In genomic region chr15:98798903-98799302, GRCm38 (mm10) we compare ENCODE assay signal across 18 mouse cellular contexts. TPM values are rescaled to one million over a fixed set of nuclear protein-coding genes. Genes with fewer than 3 reads are reported as not detected.
DNase-seq lines count a peak whose midpoint lies in the region; ATAC-seq lines count a peak whose summit lies in the region.
"Had no signal": no experiment of that assay in that cellular context is flagged by ENCODE, and none has a peak within 500 bp of the region (broad histone marks: within the 10 kb centered on the region; RNA-seq: fewer than 3 reads in every experiment).

No protein-coding gene starts in this region.

- H3K4me2 ChIP-seq in hindbrain, embryonic 14.5 days (replicated peaks): no peak overlapping the region
- H3K4me2 ChIP-seq in midbrain, embryonic 11.5 days: no peak overlapping the region
- no peak overlapping the region for H3K4me2 ChIP-seq in midbrain, embryonic 15.5 days
- no peak overlapping the region for H3K4me2 ChIP-seq in neural tube, embryonic 13.5 days
- H3K4me2 ChIP-seq: embryonic facial prominence, embryonic 12.5 days; embryonic facial prominence, embryonic 15.5 days; forebrain, embryonic 15.5 days; heart, embryonic 13.5 days; hindbrain, embryonic 13.5 days had no signal

- H3K36me3 ChIP-seq in hindbrain, embryonic 10.5 days: no peaks in the 10 kb centered on the region
- no peaks in the 10 kb centered on the region for H3K36me3 ChIP-seq in hindbrain, embryonic 14.5 days (replicated peaks; ENCODE audit: control insufficient read depth, insufficient read depth)
- H3K36me3 ChIP-seq in midbrain, embryonic 11.5 days (ENCODE audit: control insufficient read depth, insufficient read depth, low read length): no peaks in the 10 kb centered on the region
- H3K36me3 ChIP-seq in midbrain, embryonic 15.5 days (replicated peaks): no peaks in the 10 kb centered on the region
- H3K36me3 ChIP-seq in neural tube, embryonic 13.5 days: no peaks in the 10 kb centered on the region
- H3K36me3 ChIP-seq: embryonic facial prominence, embryonic 12.5 days; embryonic facial prominence, embryonic 15.5 days; forebrain, embryonic 12.5 days; forebrain, embryonic 15.5 days; heart, embryonic 10.5 days; heart, embryonic 13.5 days; hindbrain, embryonic 13.5 days had no signal

- H3K4me3 ChIP-seq in hindbrain, embryonic 10.5 days: no peak overlapping the region
- no peak overlapping the region for H3K4me3 ChIP-seq in hindbrain, embryonic 14.5 days (replicated peaks; ENCODE audit: low read length)
- no peak overlapping the region for H3K4me3 ChIP-seq in midbrain, embryonic 11.5 days (ENCODE audit: low read depth, low read length)
- no peak overlapping the region for H3K4me3 ChIP-seq in midbrain, embryonic 15.5 days
- no peak overlapping the region for H3K4me3 ChIP-seq in neural tube, embryonic 13.5 days
- H3K4me3 ChIP-seq: embryonic facial prominence, embryonic 12.5 days; embryonic facial prominence, embryonic 15.5 days; forebrain, embryonic 12.5 days; forebrain, embryonic 15.5 days; heart, adult 2 months; heart, embryonic 10.5 days; heart, embryonic 13.5 days; hindbrain, embryonic 13.5 days had no signal

- H3K27me3 ChIP-seq in hindbrain, embryonic 10.5 days (ENCODE audit: insufficient read depth, poor library complexity, severe bottlenecking): peaks cover 100% of the 10 kb centered on the region
- H3K27me3 ChIP-seq in hindbrain, embryonic 14.5 days (ENCODE audit: control insufficient read depth, insufficient read depth, low read length): peaks cover 98% of the 10 kb centered on the region
- peaks cover 91% of the 10 kb centered on the region for H3K27me3 ChIP-seq in midbrain, embryonic 11.5 days (ENCODE audit: control insufficient read depth, insufficient read depth, low read length)
- H3K27me3 ChIP-seq in midbrain, embryonic 15.5 days (replicated peaks): peaks cover 93% of the 10 kb centered on the region
- H3K27me3 ChIP-seq in neural tube, embryonic 13.5 days: peaks cover 98% of the 10 kb centered on the region

- WGBS in hindbrain, embryonic 10.5 days: 40% methylated on average over 3 of the region's 3 CpGs
- 46% methylated on average over 3 of the region's 3 CpGs for WGBS in hindbrain, embryonic 14.5 days
- 45% methylated on average over 3 of the region's 3 CpGs for WGBS in midbrain, embryonic 11.5 days
- 40% methylated on average over 3 of the region's 3 CpGs for WGBS in midbrain, embryonic 15.5 days
- WGBS in neural tube, embryonic 13.5 days: 58% methylated on average over 3 of the region's 3 CpGs

- H3K9ac ChIP-seq in hindbrain, embryonic 14.5 days: no peak overlapping the region
- H3K9ac ChIP-seq in midbrain, embryonic 11.5 days (ENCODE audit: low read length): no peak overlapping the region
- no peak overlapping the region for H3K9ac ChIP-seq in midbrain, embryonic 15.5 days
- no peak overlapping the region for H3K9ac ChIP-seq in neural tube, embryonic 13.5 days
- H3K9ac ChIP-seq: embryonic facial prominence, embryonic 12.5 days; embryonic facial prominence, embryonic 15.5 days; forebrain, embryonic 12.5 days; forebrain, embryonic 15.5 days; heart, embryonic 13.5 days had no signal

- peak overlapping the region; percentile 68 for H3K27ac ChIP-seq in hindbrain, embryonic 10.5 days
- H3K27ac ChIP-seq in hindbrain, embryonic 14.5 days: no peak overlapping the region
- peak overlapping the region; percentile 40; the same call in 1 of the 2 replicates for H3K27ac ChIP-seq in midbrain, embryonic 11.5 days (ENCODE audit: low read depth, low read length)
- H3K27ac ChIP-seq in midbrain, embryonic 15.5 days: no peak overlapping the region
- H3K27ac ChIP-seq in neural tube, embryonic 13.5 days (replicated peaks): 0 out of 2 replicates have a peak overlapping the region, but pooled peaks have one; percentile 18
- H3K27ac ChIP-seq: embryonic facial prominence, embryonic 12.5 days; embryonic facial prominence, embryonic 15.5 days; forebrain, embryonic 15.5 days; heart, adult 2 months; heart, embryonic 10.5 days; heart, embryonic 13.5 days; hindbrain, embryonic 13.5 days had no signal

- H3K9me3 ChIP-seq in hindbrain, embryonic 10.5 days: no peaks in the 10 kb centered on the region
- H3K9me3 ChIP-seq in hindbrain, embryonic 14.5 days (ENCODE audit: control insufficient read depth, low read length): no peaks in the 10 kb centered on the region
- H3K9me3 ChIP-seq in midbrain, embryonic 11.5 days (ENCODE audit: control insufficient read depth, low read length): no peaks in the 10 kb centered on the region
- no peaks in the 10 kb centered on the region for H3K9me3 ChIP-seq in midbrain, embryonic 15.5 days
- H3K9me3 ChIP-seq in neural tube, embryonic 13.5 days: no peaks in the 10 kb centered on the region
- H3K9me3 ChIP-seq: embryonic facial prominence, embryonic 12.5 days; embryonic facial prominence, embryonic 15.5 days; forebrain, embryonic 12.5 days; forebrain, embryonic 15.5 days; heart, embryonic 10.5 days; heart, embryonic 13.5 days; hindbrain, embryonic 13.5 days had no signal

- DNase-seq in hindbrain, embryonic 10.5 days (ENCODE audit: low spot score): no peak
- DNase-seq in hindbrain, embryonic 14.5 days (ENCODE audit: low spot score): no peak
- DNase-seq in midbrain, embryonic 11.5 days (ENCODE audit: low spot score, missing footprints): peak; percentile 92
- DNase-seq in neural tube, embryonic 10.5 days (ENCODE audit: extremely low spot score, low spot score): no peak
- no peak for DNase-seq in cerebellum, adult 9-10 months

- no peak for ATAC-seq in hindbrain, embryonic 14.5 days (ENCODE audit: low FRiP score)
- no peak for ATAC-seq in midbrain, embryonic 11.5 days (ENCODE audit: low FRiP score)
- no peak for ATAC-seq in midbrain, embryonic 15.5 days (replicated peaks)
- no peak for ATAC-seq in neural tube, embryonic 13.5 days (ENCODE audit: low read depth)
- ATAC-seq: Patski had no signal

- H3K4me1 ChIP-seq in hindbrain, embryonic 10.5 days (replicated peaks): peaks cover 66% of the 10 kb centered on the region
- H3K4me1 ChIP-seq in hindbrain, embryonic 14.5 days (replicated peaks; ENCODE audit: control insufficient read depth, insufficient read depth, low read length): peaks cover 8% of the 10 kb centered on the region
- peaks cover 31% of the 10 kb centered on the region for H3K4me1 ChIP-seq in midbrain, embryonic 11.5 days (ENCODE audit: control insufficient read depth, insufficient read depth, low read length)
- peaks cover 24% of the 10 kb centered on the region for H3K4me1 ChIP-seq in midbrain, embryonic 15.5 days
- H3K4me1 ChIP-seq in neural tube, embryonic 13.5 days (replicated peaks): peaks cover 36% of the 10 kb centered on the region

RNA-seq across cellular contexts. Expression of gene Wnt1, which starts 9.2 kb away (rescaled TPM):
- 13.7 and 13.8 TPM in 2 replicates for polyA plus RNA-seq in hindbrain, embryonic 10.5 days (2016; fragmentation: Nextera tagmentation; extraction: Ambion mirVana)
- polyA plus RNA-seq in hindbrain, embryonic 14.5 days (2014; fragmentation: Nextera tagmentation; extraction: Ambion mirVana): 1.9 and 2.1 TPM in 2 replicates
- 11.6 and 14.0 TPM in 2 replicates for polyA plus RNA-seq in midbrain, embryonic 11.5 days (2014; fragmentation: Nextera tagmentation; extraction: Ambion mirVana)
- 2.0 and 2.9 TPM in 2 replicates for polyA plus RNA-seq in midbrain, embryonic 15.5 days (2015; fragmentation: Nextera tagmentation; extraction: Ambion mirVana)
- 3.6 and 3.9 TPM in 2 replicates for polyA plus RNA-seq in neural tube, embryonic 13.5 days (2015; fragmentation: Nextera tagmentation; extraction: Ambion mirVana)
- polyA plus RNA-seq: embryonic facial prominence, embryonic 15.5 days; heart, adult 2 months; heart, embryonic 10.5 days; heart, embryonic 13.5 days; heart, embryonic 16.5 days; intestine, embryonic 14.5 days; Patski had no signal

RNA-seq across cellular contexts. Expression of gene Ddn, which starts 10.4 kb away (rescaled TPM):
- 0.21 and 0.56 TPM in 2 replicates for polyA plus RNA-seq in hindbrain, embryonic 10.5 days (2016; fragmentation: Nextera tagmentation; extraction: Ambion mirVana)
- polyA plus RNA-seq in hindbrain, embryonic 14.5 days (2014; fragmentation: Nextera tagmentation; extraction: Ambion mirVana): 0.59 and 0.64 TPM in 2 replicates
- 0.48 and 0.74 TPM in 2 replicates for polyA plus RNA-seq in midbrain, embryonic 11.5 days (2014; fragmentation: Nextera tagmentation; extraction: Ambion mirVana)
- 0.52 and 0.81 TPM in 2 replicates for polyA plus RNA-seq in midbrain, embryonic 15.5 days (2015; fragmentation: Nextera tagmentation; extraction: Ambion mirVana)
- polyA plus RNA-seq in neural tube, embryonic 13.5 days (2015; fragmentation: Nextera tagmentation; extraction: Ambion mirVana): 0.50 TPM in 2 replicates
- polyA plus RNA-seq: forebrain, embryonic 12.5 days; heart, embryonic 10.5 days; intestine, embryonic 14.5 days; Patski had no signal

RNA-seq across cellular contexts. Expression of gene Wnt10b, which starts 21.0 kb away (rescaled TPM):
- polyA plus RNA-seq in hindbrain, embryonic 10.5 days (2016; fragmentation: Nextera tagmentation; extraction: Ambion mirVana): 0.21 and 0.44 TPM in 2 replicates
- not detected in 2 replicates for polyA plus RNA-seq in hindbrain, embryonic 14.5 days (2014; fragmentation: Nextera tagmentation; extraction: Ambion mirVana)
- polyA plus RNA-seq in midbrain, embryonic 11.5 days (2014; fragmentation: Nextera tagmentation; extraction: Ambion mirVana): 0.30 and 0.40 TPM in 2 replicates
- 0.17 TPM in 1 of 2 replicates, not detected in the other for polyA plus RNA-seq in midbrain, embryonic 15.5 days (2015; fragmentation: Nextera tagmentation; extraction: Ambion mirVana)
- polyA plus RNA-seq in neural tube, embryonic 13.5 days (2015; fragmentation: Nextera tagmentation; extraction: Ambion mirVana): not detected in 2 replicates
- polyA plus RNA-seq: forebrain, embryonic 15.5 days; Patski had no signal

RNA-seq across cellular contexts. Expression of gene Prkag1, which starts 32.4 kb away (rescaled TPM):
- polyA plus RNA-seq in hindbrain, embryonic 10.5 days (2016; fragmentation: Nextera tagmentation; extraction: Ambion mirVana): 88.7 and 89.0 TPM in 2 replicates
- polyA plus RNA-seq in hindbrain, embryonic 14.5 days (2014; fragmentation: Nextera tagmentation; extraction: Ambion mirVana): 59.0 and 65.3 TPM in 2 replicates
- 69.7 and 81.4 TPM in 2 replicates for polyA plus RNA-seq in midbrain, embryonic 11.5 days (2014; fragmentation: Nextera tagmentation; extraction: Ambion mirVana)
- 72.7 and 84.7 TPM in 2 replicates for polyA plus RNA-seq in midbrain, embryonic 15.5 days (2015; fragmentation: Nextera tagmentation; extraction: Ambion mirVana)
- polyA plus RNA-seq in neural tube, embryonic 13.5 days (2015; fragmentation: Nextera tagmentation; extraction: Ambion mirVana): 71.8 and 79.4 TPM in 2 replicates

RNA-seq across cellular contexts. Expression of gene Arf3, which starts 35.9 kb away (rescaled TPM):
- polyA plus RNA-seq in hindbrain, embryonic 10.5 days (2016; fragmentation: Nextera tagmentation; extraction: Ambion mirVana): 42.6 and 45.1 TPM in 2 replicates
- polyA plus RNA-seq in hindbrain, embryonic 14.5 days (2014; fragmentation: Nextera tagmentation; extraction: Ambion mirVana): 77.2 and 84.7 TPM in 2 replicates
- 28.1 and 33.4 TPM in 2 replicates for polyA plus RNA-seq in midbrain, embryonic 11.5 days (2014; fragmentation: Nextera tagmentation; extraction: Ambion mirVana)
- polyA plus RNA-seq in midbrain, embryonic 15.5 days (2015; fragmentation: Nextera tagmentation; extraction: Ambion mirVana): 103 and 106 TPM in 2 replicates
- polyA plus RNA-seq in neural tube, embryonic 13.5 days (2015; fragmentation: Nextera tagmentation; extraction: Ambion mirVana): 71.9 and 74.9 TPM in 2 replicates

Comparison
In these comparisons a context has a peak if more than half of its experiments do, and no peak if none do; other contexts are left out.
1. H3K27ac ChIP-seq: peak in hindbrain, embryonic 10.5 days (single experiment), midbrain, embryonic 11.5 days (single experiment) and neural tube, embryonic 13.5 days (single experiment); none in hindbrain, embryonic 14.5 days (single experiment) and midbrain, embryonic 15.5 days (single experiment).